Mouse (Mus musculus) ES-Bruce4 (cell line): Measurements from ENCODE around the gene Tmem199. TPM values are rescaled to one million over a fixed set of nuclear protein-coding genes. Genes with fewer than 3 reads are reported as not detected.
A peak's percentile ranks its signal among the peaks of the same experiment; 100 is the strongest.

Source experiments
- H3K27ac ChIP-seq: 2 replicates; pipeline ENCODE4 v1.5.1; 2012; ENCODE audit warnings: low read length, inconsistent platforms; ENCODE audit not compliant: insufficient read depth
- H3K27me3 ChIP-seq: 2 replicates; pipeline ENCODE4 v1.6.1; 2012; ENCODE audit warnings: mild to moderate bottlenecking, low read length, inconsistent platforms; ENCODE audit not compliant: control insufficient read depth, poor library complexity, insufficient read depth, severe bottlenecking
- H3K36me3 ChIP-seq: 2 replicates; pipeline ENCODE4 v1.6.1; 2012; ENCODE audit warnings: inconsistent platforms, mild to moderate bottlenecking, low read length, moderate library complexity; ENCODE audit not compliant: control insufficient read depth, poor library complexity, insufficient read depth, severe bottlenecking
- H3K4me1 ChIP-seq: one replicate; pipeline ENCODE4 v1.8.1; 2011; ENCODE audit warnings: low read length; ENCODE audit not compliant: control insufficient read depth, insufficient read depth
- H3K4me3 ChIP-seq: 2 replicates; pipeline ENCODE4 v1.5.1; 2011; ENCODE audit warnings: low read depth, mild to moderate bottlenecking, low read length
- H3K9ac ChIP-seq: 2 replicates; pipeline ENCODE4 v1.6.1; 2012; ENCODE audit warnings: low read depth, mild to moderate bottlenecking, inconsistent platforms; ENCODE audit not compliant: poor library complexity, severe bottlenecking
- H3K9me3 ChIP-seq: replicated peaks from 2 replicates; pipeline ENCODE4 v1.6.1; 2012; ENCODE audit warnings: mild to moderate bottlenecking, low read length, inconsistent platforms; ENCODE audit not compliant: control insufficient read depth, poor library complexity, insufficient read depth, severe bottlenecking
- CTCF ChIP-seq: IDR thresholded peaks from one replicate; pipeline ENCODE4 v1.8.1; 2011; ENCODE audit warnings: low read depth, low read length
- EP300 ChIP-seq: IDR thresholded peaks from 2 replicates; pipeline ENCODE4 v1.6.1; 2011; ENCODE audit warnings: low read depth, low read length; ENCODE audit not compliant: insufficient read depth
- POLR2A ChIP-seq: IDR thresholded peaks from one replicate; pipeline ENCODE4 v1.8.1; 2011; ENCODE audit warnings: low read length; ENCODE audit not compliant: insufficient read depth
- polyA plus RNA-seq: library from polyadenylated mRNA; stranded (reverse); fragments of >200 nt; gene quantifications from 2 replicates; pipeline ENCODE4 v1.2.4, GENCODE M21; 2011; ENCODE audit warnings: low read depth; ENCODE audit not compliant: missing spikeins, insufficient read depth, insufficient read length

The Tmem199 gene
- polyA plus RNA-seq, 1 experiment: 41.7 TPM

- H3K36me3 ChIP-seq: peaks cover 7% of the 10 kb centered on the region
- peak within 1 kb of the TSS; percentile 16 for H3K27ac ChIP-seq
- H3K9ac ChIP-seq: peak within 1 kb of the TSS; percentile 80
- peak within 1 kb of the TSS; percentile 76 for H3K4me3 ChIP-seq
- TF ChIP-seq EP300 (0 out of 2 replicates have a peak, but pooled peaks have one; percentile 9), POLR2A (peak; percentile 70), CTCF (no peak)
- no peaks in the 10 kb centered on the region for H3K9me3 ChIP-seq
- H3K4me1 ChIP-seq: no peaks in the 10 kb centered on the region
- H3K27me3 ChIP-seq: no peaks in the 10 kb centered on the region
Measured at GRCm38 (mm10) chr11:78550168-78551058, 38.4 kb upstream of the Tmem199 start, which contains the start of gene Tmem97. Gene Tmem97 (minus strand): TSS chr11:78550777.

- peak overlapping the region; percentile 77 for H3K9ac ChIP-seq
- peak overlapping the region; percentile 1 for H3K27ac ChIP-seq
- no peaks in the 10 kb centered on the region for H3K4me1 ChIP-seq
- H3K27me3 ChIP-seq: no peaks in the 10 kb centered on the region
- peak overlapping the region; percentile 76 for H3K4me3 ChIP-seq
- H3K36me3 ChIP-seq: peaks cover 7% of the 10 kb centered on the region
- H3K9me3 ChIP-seq: no peaks in the 10 kb centered on the region
- TF ChIP-seq EP300 (no peak), CTCF (no peak), POLR2A (no peak)
Measured at GRCm38 (mm10) chr11:78549491-78549987, 37.6 kb upstream of the Tmem199 start.

GRCm38 (mm10) chr11:78547718-78548460 lies 35.9 kb upstream of the Tmem199 start:
- Histone ChIP-seq H3K9me3 (no peaks in the 10 kb centered on the region), H3K4me1 (no peaks in the 10 kb centered on the region), H3K27ac (no peak overlapping the region), H3K27me3 (no peaks in the 10 kb centered on the region), H3K36me3 (peaks cover 14% of the 10 kb centered on the region), H3K4me3 (no peak overlapping the region), H3K9ac (peak overlapping the region; percentile 77; the same call in 1 of the 2 replicates)
- no peak for TF ChIP-seq CTCF
- TF ChIP-seq POLR2A: no peak
- TF ChIP-seq EP300: no peak

- no peaks in the 10 kb centered on the region for H3K27me3 ChIP-seq
- H3K9ac ChIP-seq: no peak overlapping the region
- H3K4me1 ChIP-seq: no peaks in the 10 kb centered on the region
- H3K9me3 ChIP-seq: no peaks in the 10 kb centered on the region
- TF ChIP-seq POLR2A (no peak), CTCF (no peak), EP300 (no peak)
- H3K36me3 ChIP-seq: peaks cover 36% of the 10 kb centered on the region
- H3K27ac ChIP-seq: no peak overlapping the region
- H3K4me3 ChIP-seq: no peak overlapping the region
Measured at GRCm38 (mm10) chr11:78545181-78545580, 33.2 kb upstream of the Tmem199 start.

- peaks cover 37% of the 10 kb centered on the region for H3K36me3 ChIP-seq
- H3K9me3 ChIP-seq: no peaks in the 10 kb centered on the region
- no peak overlapping the region for H3K9ac ChIP-seq
- no peak overlapping the region for H3K27ac ChIP-seq
- TF ChIP-seq EP300 (no peak), CTCF (no peak), POLR2A (no peak)
- H3K4me3 ChIP-seq: no peak overlapping the region
- H3K4me1 ChIP-seq: no peaks in the 10 kb centered on the region
- no peaks in the 10 kb centered on the region for H3K27me3 ChIP-seq
Measured at GRCm38 (mm10) chr11:78544449-78545111, 32.6 kb upstream of the Tmem199 start.
